ENCODE assay signal across 11 mouse cellular contexts in the genomic region with DNA sequence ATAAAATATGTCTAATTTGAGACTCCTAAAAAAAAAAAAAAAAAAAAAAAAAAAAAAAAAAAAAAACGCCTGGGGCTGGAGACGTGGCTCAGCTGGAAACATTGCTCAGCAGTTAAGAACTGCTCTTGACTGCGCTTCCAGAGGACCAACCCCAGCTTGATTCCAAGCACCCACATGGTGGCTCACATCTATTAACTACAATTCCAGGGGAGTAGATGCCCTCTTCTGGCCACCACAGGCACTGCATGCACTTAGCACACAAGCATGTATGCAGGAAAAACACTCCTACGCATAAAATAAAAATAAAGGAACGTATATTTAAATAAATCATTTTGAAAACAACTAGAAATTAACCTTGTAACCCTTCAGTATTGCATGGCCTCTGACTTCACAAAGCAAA.
DNase-seq lines count a peak whose midpoint lies in the region; ATAC-seq lines count a peak whose summit lies in the region.
"Had no signal": no experiment of that assay in that cellular context is flagged by ENCODE, and none has a peak within 500 bp of the region (broad histone marks: within the 10 kb centered on the region; RNA-seq: fewer than 3 reads in every experiment).

No protein-coding gene starts in this region.

- no peaks in the 10 kb centered on the region for H3K27me3 ChIP-seq in midbrain, embryonic 14.5 days (ENCODE audit: control insufficient read depth, insufficient read depth, low read length)
- H3K27me3 ChIP-seq in midbrain, embryonic 11.5 days (ENCODE audit: control insufficient read depth, insufficient read depth, low read length), result no peaks in the 10 kb centered on the region
- no peaks in the 10 kb centered on the region for H3K27me3 ChIP-seq in hindbrain, embryonic 16.5 days (replicated peaks; ENCODE audit: control insufficient read depth, insufficient read depth, low read length)
- H3K27me3 ChIP-seq: embryonic facial prominence, embryonic 15.5 days; midbrain, embryonic 15.5 days had no signal

- WGBS in midbrain, embryonic 14.5 days, result 89% methylated on average over 5 of the region's 5 CpGs
- 83% methylated on average over 5 of the region's 5 CpGs for WGBS in midbrain, embryonic 11.5 days
- 80% methylated on average over 5 of the region's 5 CpGs for WGBS in hindbrain, embryonic 16.5 days

- no peak overlapping the region for H3K4me2 ChIP-seq in midbrain, embryonic 14.5 days (ENCODE audit: low read length)
- no peak overlapping the region for H3K4me2 ChIP-seq in midbrain, embryonic 11.5 days
- H3K4me2 ChIP-seq in hindbrain, embryonic 16.5 days (ENCODE audit: low read length), result no peak overlapping the region
- H3K4me2 ChIP-seq: embryonic facial prominence, embryonic 15.5 days; midbrain, embryonic 15.5 days had no signal

- no peak for ATAC-seq in midbrain, embryonic 14.5 days (ENCODE audit: low FRiP score, low TSS enrichment)
- ATAC-seq in midbrain, embryonic 11.5 days (ENCODE audit: low FRiP score), result no peak
- ATAC-seq in granulocyte monocyte progenitor cell, adult 5-6 weeks (replicated peaks; ENCODE audit: poor library complexity, severe bottlenecking), result peak; percentile 58
- ATAC-seq in hindbrain, embryonic 16.5 days, result no peak
- ATAC-seq: midbrain, embryonic 15.5 days had no signal

- DNase-seq in cerebellum, postnatal 10 days, result peak; percentile 17
- no peak for DNase-seq in cerebellum, adult 11-12 months
- DNase-seq in midbrain, embryonic 14.5 days, result peak; percentile 5
- DNase-seq in midbrain, embryonic 11.5 days (ENCODE audit: low spot score, missing footprints), result no peak
- DNase-seq in thymus, postnatal 25 days, result peak; percentile 33
- DNase-seq in left cerebral cortex, postnatal 36 days (ENCODE audit: low spot score in 2 of 2), result no peak
- DNase-seq: heart, postnatal 14 days had no signal

- intact Hi-C loops in left cerebral cortex, postnatal 36 days (cut with DNase I), result no loop called here

- H3K27ac ChIP-seq in midbrain, embryonic 14.5 days (replicated peaks; ENCODE audit: low read depth, low read length), result no peak overlapping the region
- no peak overlapping the region for H3K27ac ChIP-seq in midbrain, embryonic 11.5 days (ENCODE audit: low read depth, low read length)
- no peak overlapping the region for H3K27ac ChIP-seq in hindbrain, embryonic 16.5 days (ENCODE audit: low read depth, low read length)
- H3K27ac ChIP-seq: embryonic facial prominence, embryonic 15.5 days; midbrain, embryonic 15.5 days had no signal

- H3K4me1 ChIP-seq in midbrain, embryonic 14.5 days (ENCODE audit: control insufficient read depth, insufficient read depth, low read length), result no peaks in the 10 kb centered on the region
- no peaks in the 10 kb centered on the region for H3K4me1 ChIP-seq in midbrain, embryonic 11.5 days (ENCODE audit: control insufficient read depth, insufficient read depth, low read length)
- H3K4me1 ChIP-seq in hindbrain, embryonic 16.5 days (ENCODE audit: control insufficient read depth, insufficient read depth, low read depth, low read length), result no peaks in the 10 kb centered on the region
- H3K4me1 ChIP-seq: embryonic facial prominence, embryonic 15.5 days; midbrain, embryonic 15.5 days had no signal

- H3K4me3 ChIP-seq in midbrain, embryonic 14.5 days (replicated peaks; ENCODE audit: low read depth, low read length), result no peak overlapping the region
- no peak overlapping the region for H3K4me3 ChIP-seq in midbrain, embryonic 11.5 days (ENCODE audit: low read depth, low read length)
- no peak overlapping the region for H3K4me3 ChIP-seq in hindbrain, embryonic 16.5 days (ENCODE audit: low read length)
- H3K4me3 ChIP-seq: embryonic facial prominence, embryonic 15.5 days; midbrain, embryonic 15.5 days had no signal

- no peaks in the 10 kb centered on the region for H3K9me3 ChIP-seq in midbrain, embryonic 14.5 days (ENCODE audit: control insufficient read depth, low read length)
- H3K9me3 ChIP-seq in midbrain, embryonic 11.5 days (ENCODE audit: control insufficient read depth, low read length), result no peaks in the 10 kb centered on the region
- no peaks in the 10 kb centered on the region for H3K9me3 ChIP-seq in hindbrain, embryonic 16.5 days (ENCODE audit: control insufficient read depth, low read length)
- H3K9me3 ChIP-seq: embryonic facial prominence, embryonic 15.5 days; midbrain, embryonic 15.5 days had no signal

- no peaks in the 10 kb centered on the region for H3K36me3 ChIP-seq in midbrain, embryonic 14.5 days (ENCODE audit: control insufficient read depth, insufficient read depth, low read length)
- no peaks in the 10 kb centered on the region for H3K36me3 ChIP-seq in midbrain, embryonic 11.5 days (ENCODE audit: control insufficient read depth, insufficient read depth, low read length)
- H3K36me3 ChIP-seq in hindbrain, embryonic 16.5 days (ENCODE audit: control insufficient read depth, insufficient read depth, low read length), result no peaks in the 10 kb centered on the region
- H3K36me3 ChIP-seq: embryonic facial prominence, embryonic 15.5 days; midbrain, embryonic 15.5 days had no signal

- no peak overlapping the region for H3K9ac ChIP-seq in midbrain, embryonic 14.5 days (replicated peaks; ENCODE audit: low read length)
- no peak overlapping the region for H3K9ac ChIP-seq in midbrain, embryonic 11.5 days (ENCODE audit: low read length)
- no peak overlapping the region for H3K9ac ChIP-seq in hindbrain, embryonic 16.5 days (ENCODE audit: low read depth, low read length)
- H3K9ac ChIP-seq: embryonic facial prominence, embryonic 15.5 days; midbrain, embryonic 15.5 days had no signal

Comparison
In these comparisons a context has a peak if more than half of its experiments do, and no peak if none do; other contexts are left out.
1. DNase-seq: peak in cerebellum, postnatal 10 days (2 of 2), midbrain, embryonic 14.5 days (single experiment) and thymus, postnatal 25 days (single experiment); none in cerebellum, adult 11-12 months (single experiment), midbrain, embryonic 11.5 days (single experiment) and left cerebral cortex, postnatal 36 days (0 of 2).